Mouse (Mus musculus) stomach, embryonic 15.5 days (tissue): Measurements from ENCODE around the gene BC004004. TPM values are rescaled to one million over a fixed set of nuclear protein-coding genes. Genes with fewer than 3 reads are reported as not detected.
A peak's percentile ranks its signal among the peaks of the same experiment; 100 is the strongest.

Source experiments
- ATAC-seq: fragments of 200-750 bp; cut with Nextera tagmentation; 2 replicates; pipeline ENCODE4 v1.8.0; 2017; ENCODE audit warnings: low read depth, moderate number of reproducible peaks, moderate TSS enrichment; ENCODE audit not compliant: insufficient read depth, low FRiP score
- H3K27ac ChIP-seq: fragments of 300-500 bp; sonication (generic); 2 replicates; pipeline ENCODE4 v1.5.1; 2015; ENCODE audit warnings: mild to moderate bottlenecking, inconsistent platforms
- H3K27me3 ChIP-seq: fragments of 300-500 bp; sonication (generic); replicated peaks from 2 replicates; pipeline ENCODE4 v1.6.1; 2015; ENCODE audit warnings: inconsistent platforms
- H3K36me3 ChIP-seq: fragments of 300-500 bp; sonication (generic); 2 replicates; pipeline ENCODE4 v1.6.1; 2015; ENCODE audit warnings: inconsistent platforms
- H3K4me1 ChIP-seq: fragments of 300-500 bp; sonication (generic); 2 replicates; pipeline ENCODE4 v1.6.1; 2015; ENCODE audit warnings: inconsistent platforms
- H3K4me2 ChIP-seq: fragments of 300-500 bp; sonication (generic); 2 replicates; pipeline ENCODE4 v1.6.1; 2015; ENCODE audit warnings: mild to moderate bottlenecking, inconsistent platforms
- H3K4me3 ChIP-seq: fragments of 300-500 bp; sonication (generic); replicated peaks from 2 replicates; pipeline ENCODE4 v1.5.1; 2015; ENCODE audit warnings: inconsistent platforms
- H3K9ac ChIP-seq: fragments of 300-500 bp; sonication (generic); 2 replicates; pipeline ENCODE4 v1.6.1; 2015; ENCODE audit warnings: inconsistent platforms
- H3K9me3 ChIP-seq: fragments of 300-500 bp; sonication (generic); 2 replicates; pipeline ENCODE4 v1.6.1; 2016; ENCODE audit warnings: inconsistent platforms
- WGBS: fragments of 180-500 bp; shearing (Covaris S2); methylation state at CpG from one replicate; pipeline ENCODE4 v1.1.7; 2015; 5-methylcytosine and 5-hydroxymethylcytosine counted together
- polyA plus RNA-seq: library from polyadenylated mRNA; unstranded; fragments of >200 nt; fragmentation: Nextera tagmentation; extraction: Ambion mirVana; gene quantifications from 2 replicates; pipeline ENCODE4 v1.2.1, GENCODE M21; 2015

The BC004004 gene
- polyA plus RNA-seq, 1 experiment from 2014 or later: 81.6 TPM

GRCm38 (mm10) chr17:29360761-29361221 lies 92.2 kb downstream of the BC004004 start, which contains the start of gene Fgd2:
TSS of gene Fgd2 (plus strand) at chr17:29360914.
- H3K4me1 ChIP-seq: peaks cover 17% of the 10 kb centered on the region
- H3K4me3 ChIP-seq: 0 out of 2 replicates have a peak within 1 kb of the TSS, but pooled peaks have one; percentile 12
- ATAC-seq: no peak
- peak within 1 kb of the TSS; percentile 9; the same call in 1 of the 2 replicates for H3K4me2 ChIP-seq
- no peaks in the 10 kb centered on the region for H3K27me3 ChIP-seq
- no peak within 1 kb of the TSS for H3K9ac ChIP-seq
- H3K36me3 ChIP-seq: no peaks in the 10 kb centered on the region
- no peak within 1 kb of the TSS for H3K27ac ChIP-seq
- no peaks in the 10 kb centered on the region for H3K9me3 ChIP-seq
- WGBS: 17% methylated on average over 5 of the region's 5 CpGs

GRCm38 (mm10) chr17:29361982-29362691 lies 93.5 kb downstream of the BC004004 start:
- peaks cover 4% of the 10 kb centered on the region; the same call in 1 of the 2 replicates for H3K4me1 ChIP-seq
- H3K36me3 ChIP-seq: no peaks in the 10 kb centered on the region
- H3K27ac ChIP-seq: no peak overlapping the region
- ATAC-seq: no peak
- H3K9me3 ChIP-seq: no peaks in the 10 kb centered on the region
- H3K27me3 ChIP-seq: no peaks in the 10 kb centered on the region
- no peak overlapping the region for H3K9ac ChIP-seq
- 0 out of 2 replicates have a peak overlapping the region, but pooled peaks have one; percentile 9 for H3K4me3 ChIP-seq
- WGBS: 49% methylated on average over 8 of the region's 8 CpGs
- no peak overlapping the region for H3K4me2 ChIP-seq

- ATAC-seq: no peak
- Histone ChIP-seq H3K4me3 (no peak overlapping the region), H3K4me1 (peaks cover 4% of the 10 kb centered on the region; the same call in 1 of the 2 replicates), H3K27me3 (no peaks in the 10 kb centered on the region), H3K27ac (no peak overlapping the region), H3K9me3 (no peaks in the 10 kb centered on the region), H3K36me3 (no peaks in the 10 kb centered on the region), H3K4me2 (no peak overlapping the region), H3K9ac (no peak overlapping the region)
- 62% methylated on average over 8 of the region's 8 CpGs for WGBS
These were observed 94.5 kb downstream of the BC004004 start for GRCm38 (mm10) chr17:29363109-29363508.

Other genes with a start within 250 kb of the BC004004 start
- gene Srsf3, start 236.2 kb upstream of the BC004004 start, polyA plus RNA-seq: 518 and 524 TPM in 2 replicates
- gene Cdkn1a, start 177.8 kb upstream of the BC004004 start, polyA plus RNA-seq: 89.7 and 102 TPM in 2 replicates
- 1.5 and 2.3 TPM in 2 replicates for gene Rab44, start 154.6 kb upstream of the BC004004 start, polyA plus RNA-seq
- 9.2 and 10.3 TPM in 2 replicates for gene Cpne5, start 30.6 kb upstream of the BC004004 start, polyA plus RNA-seq
- 148 and 150 TPM in 2 replicates for gene Ppil1, start 4.6 kb upstream of the BC004004 start, polyA plus RNA-seq
- gene Pi16, start 48.9 kb downstream of the BC004004 start, polyA plus RNA-seq: 1.6 and 1.9 TPM in 2 replicates
- gene Mtch1, start 79.1 kb downstream of the BC004004 start, polyA plus RNA-seq: 250 and 272 TPM in 2 replicates
- 11.3 and 12.5 TPM in 2 replicates for gene Fgd2, start 92.1 kb downstream of the BC004004 start, polyA plus RNA-seq
- gene Pim1, start 222.0 kb downstream of the BC004004 start, polyA plus RNA-seq: 11.5 and 20.9 TPM in 2 replicates